Mouse (Mus musculus): ENCODE measurements at regions not wholly inside any gene's neighbourhood (a gene's known extent, or its start where the extent isn't known, plus 50 kb on each side); places are given as distances from the start of the nearest gene placed in this dataset.

- TF ChIP-seq CTCF (IDR thresholded peaks at IDR 0.05; ENCODE audit: borderline replicate concordance, extremely low read depth, insufficient read depth, insufficient read length) (no peak), POLR2A (IDR thresholded peaks at IDR 0.05; ENCODE audit: borderline replicate concordance, extremely low read depth, insufficient read depth, insufficient read length, poor library complexity, severe bottlenecking) (no peak)
These were observed 275.5 kb downstream of the Gm5447 start for GRCm38 (mm10) chr13:31249525-31249924.

All from brain, embryonic 14.5 days (tissue).